Mouse (Mus musculus) heart, postnatal 10 days (tissue): Measurements from ENCODE around the gene Akt1s1. TPM values are rescaled to one million over a fixed set of nuclear protein-coding genes. Genes with fewer than 3 reads are reported as not detected.

Source experiments
- DNase-seq, 2 experiments: peaks; one replicate each; pipeline ENCODE4 v3.0.0; 2021
- intact Hi-C: fragments of 180-260 bp; cut with DNase I; formaldehyde crosslinking; loops from one replicate; pipeline ENCODE4 v1.15.1; 2025
- total RNA-seq, 2 experiments: library from RNA; stranded (reverse); gene quantifications; 2 replicates each; pipeline ENCODE4 v1.2.3; 2021

Akt1s1 gene
- 10 to 100 TPM; 76.8 to 78.4 TPM for total RNA-seq

- intact Hi-C loops = loop anchor here (2.0 kb wide), 1 partner anchor 32 kb away; the partner anchor contains the start of genes Atf5, Il4i1 and Nup62
Measured at GRCm38 (mm10) chr7:44848561-44849415, at the start of gene Akt1s1, which contains the start of gene Tbc1d17. TSS of gene Akt1s1 (plus strand) at chr7:44848991. TSS of gene Tbc1d17 (minus strand) at chr7:44849079.

GRCm38 (mm10) chr7:44808927-44809326 lies 39.9 kb upstream of the Akt1s1 start:
- intact Hi-C loops = no loop called here
- no peak for DNase-seq

More at GRCm38 (mm10) chr7:44848561-44849415, at the start of gene Akt1s1, which contains the start of gene Tbc1d17:
- DNase-seq = peak; percentile 100

GRCm38 (mm10) chr7:44809466-44809865 lies 39.3 kb upstream of the Akt1s1 start:
- intact Hi-C loops = no loop called here
- DNase-seq = no peak

- intact Hi-C loops = loop anchor here (5.0 kb wide), 1 partner anchor 38 kb away; no protein-coding TSS in a partner anchor
- no peak for DNase-seq
Measured at GRCm38 (mm10) chr7:44810365-44810764, 38.4 kb upstream of the Akt1s1 start.

- DNase-seq = no peak
- intact Hi-C loops = loop anchor here (5.0 kb wide), 1 partner anchor 39 kb away; no protein-coding TSS in a partner anchor
Measured at GRCm38 (mm10) chr7:44810819-44811557, 37.8 kb upstream of the Akt1s1 start.

GRCm38 (mm10) chr7:44812651-44813325 lies 36.0 kb upstream of the Akt1s1 start:
- no peak for DNase-seq
- intact Hi-C loops = loop anchor here (5.0 kb wide), 1 partner anchor 40 kb away; no protein-coding TSS in a partner anchor

GRCm38 (mm10) chr7:44813985-44814384 lies 34.8 kb upstream of the Akt1s1 start:
- DNase-seq = no peak
- intact Hi-C loops = loop anchor here (5.0 kb wide), 1 partner anchor 42 kb away; no protein-coding TSS in a partner anchor

GRCm38 (mm10) chr7:44814423-44814822 lies 34.4 kb upstream of the Akt1s1 start:
- intact Hi-C loops = loop anchor here (5.0 kb wide), 1 partner anchor 42 kb away; no protein-coding TSS in a partner anchor
- DNase-seq = no peak

- intact Hi-C loops = loop anchor here (5.0 kb wide), 1 partner anchor 43 kb away; no protein-coding TSS in a partner anchor
- no peak for DNase-seq
Measured at GRCm38 (mm10) chr7:44814952-44815553, 33.7 kb upstream of the Akt1s1 start.

GRCm38 (mm10) chr7:44815721-44816469 lies 32.9 kb upstream of the Akt1s1 start, which contains the start of the genes Nup62 and Il4i1:
TSS of gene Nup62 (plus strand) at chr7:44816088.
TSS of gene Il4i1 (plus strand) at chr7:44816387.
- DNase-seq = peak; percentile 99 to 100
- intact Hi-C loops = loop anchor here (2.0 kb wide), 2 partner anchors 33 to 67 kb away; partner anchors contain the start of genes Akt1s1, Tbc1d17 and Vrk3

GRCm38 (mm10) chr7:44816470-44817021 lies 32.2 kb upstream of the Akt1s1 start, which contains the start of gene Atf5:
TSS of gene Atf5 (minus strand) at chr7:44816658.
- DNase-seq = peak; percentile 82 to 83
- intact Hi-C loops = loop anchor here (2.0 kb wide), 2 partner anchors 32 to 68 kb away; partner anchors contain the start of genes Akt1s1, Tbc1d17 and Vrk3

GRCm38 (mm10) chr7:44817441-44817840 lies 31.4 kb upstream of the Akt1s1 start:
- intact Hi-C loops = loop anchor here (2.0 kb wide), 2 partner anchors 31 to 69 kb away; partner anchors contain the start of genes Akt1s1, Tbc1d17 and Vrk3
- DNase-seq = peak in 1 of 2 experiments; percentile 21

GRCm38 (mm10) chr7:44818164-44818563 lies 30.6 kb upstream of the Akt1s1 start:
- intact Hi-C loops = no loop called here
- peak in 1 of 2 experiments; percentile 15 for DNase-seq

GRCm38 (mm10) chr7:44818751-44819235 lies 30.0 kb upstream of the Akt1s1 start:
- peak; percentile 67 to 71 for DNase-seq
- intact Hi-C loops = no loop called here

- no peak for DNase-seq
- intact Hi-C loops = no loop called here
Measured at GRCm38 (mm10) chr7:44819391-44819790, 29.4 kb upstream of the Akt1s1 start.

- peak in 1 of 2 experiments; percentile 22 for DNase-seq
- intact Hi-C loops = loop anchor here (5.0 kb wide), 1 partner anchor 93 kb away; no protein-coding TSS in a partner anchor
Measured at GRCm38 (mm10) chr7:44819863-44820262, 28.9 kb upstream of the Akt1s1 start.

- DNase-seq = peak in 1 of 2 experiments; percentile 1
- intact Hi-C loops = loop anchor here (5.0 kb wide), 1 partner anchor 93 kb away; no protein-coding TSS in a partner anchor
Measured at GRCm38 (mm10) chr7:44820525-44820924, 28.3 kb upstream of the Akt1s1 start.
